Mouse (Mus musculus) spleen, adult 10 weeks (tissue): Measurements from ENCODE around the gene Npb. TPM values are rescaled to one million over a fixed set of nuclear protein-coding genes. Genes with fewer than 3 reads are reported as not detected.

Experiments used
- polyA plus RNA-seq: library from polyadenylated mRNA; stranded (reverse); fragments of 350-450 nt; fragmentation: Illumina TruSeq; extraction: RNeasy Lipid Tissue Mini Kit (QIAGEN cat#74804); gene quantifications from one replicate; pipeline ENCODE4 v1.2.3, GENCODE M21; 2015; ENCODE audit warnings: low replicate concordance; ENCODE audit not compliant: insufficient read depth

Gene Npb
- not detected for polyA plus RNA-seq

GRCm38 (mm10) chr11:120608241-120609034 is at the start of gene Npb:
Npb (plus strand) TSS chr11:120608477.

DNA sequence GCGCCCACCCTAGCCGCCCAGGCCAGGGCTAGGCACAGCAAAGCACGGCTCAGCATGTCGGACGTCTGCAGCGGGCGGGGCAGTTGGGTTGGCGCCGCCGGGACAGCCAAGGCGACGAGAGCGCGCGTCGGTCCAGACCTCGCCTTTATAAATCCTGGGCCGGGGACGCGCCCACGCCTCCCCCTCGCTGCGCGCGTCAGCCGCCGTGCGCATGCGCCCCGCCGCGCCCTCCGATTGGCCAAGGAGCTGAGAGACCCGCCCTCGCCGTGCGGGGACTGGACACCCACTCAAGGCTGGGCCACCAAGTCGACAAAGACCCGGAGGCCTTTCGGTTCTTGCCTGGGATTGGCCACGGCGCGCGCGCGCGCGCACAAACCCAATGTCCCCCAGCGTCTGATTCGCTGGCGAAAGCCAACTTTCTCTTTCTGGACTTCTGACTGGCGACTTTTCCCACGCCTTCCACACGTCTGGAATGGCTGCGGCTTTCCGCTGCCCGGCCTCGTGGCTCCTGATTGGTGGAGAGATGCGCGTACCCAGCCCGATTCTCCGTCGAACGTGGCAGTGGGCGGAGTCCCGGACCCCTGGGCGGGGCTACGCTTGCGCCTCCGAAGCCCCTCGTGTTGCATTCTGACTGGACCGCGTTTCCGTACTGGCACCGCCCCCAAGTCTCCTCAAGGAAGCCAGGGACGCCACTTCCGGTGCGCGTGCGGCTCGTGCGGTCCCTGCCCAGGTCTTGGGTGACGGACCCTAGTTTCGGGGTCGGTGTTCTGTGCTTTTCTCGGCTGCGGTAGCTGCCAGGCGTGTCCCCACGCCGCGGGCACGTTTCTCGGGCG is 35.3 kb upstream of the Npb start, which contains the start of gene P4hb:
P4hb (minus strand) TSS at position 502 of the 833 bp plus-strand sequence.

DNA sequence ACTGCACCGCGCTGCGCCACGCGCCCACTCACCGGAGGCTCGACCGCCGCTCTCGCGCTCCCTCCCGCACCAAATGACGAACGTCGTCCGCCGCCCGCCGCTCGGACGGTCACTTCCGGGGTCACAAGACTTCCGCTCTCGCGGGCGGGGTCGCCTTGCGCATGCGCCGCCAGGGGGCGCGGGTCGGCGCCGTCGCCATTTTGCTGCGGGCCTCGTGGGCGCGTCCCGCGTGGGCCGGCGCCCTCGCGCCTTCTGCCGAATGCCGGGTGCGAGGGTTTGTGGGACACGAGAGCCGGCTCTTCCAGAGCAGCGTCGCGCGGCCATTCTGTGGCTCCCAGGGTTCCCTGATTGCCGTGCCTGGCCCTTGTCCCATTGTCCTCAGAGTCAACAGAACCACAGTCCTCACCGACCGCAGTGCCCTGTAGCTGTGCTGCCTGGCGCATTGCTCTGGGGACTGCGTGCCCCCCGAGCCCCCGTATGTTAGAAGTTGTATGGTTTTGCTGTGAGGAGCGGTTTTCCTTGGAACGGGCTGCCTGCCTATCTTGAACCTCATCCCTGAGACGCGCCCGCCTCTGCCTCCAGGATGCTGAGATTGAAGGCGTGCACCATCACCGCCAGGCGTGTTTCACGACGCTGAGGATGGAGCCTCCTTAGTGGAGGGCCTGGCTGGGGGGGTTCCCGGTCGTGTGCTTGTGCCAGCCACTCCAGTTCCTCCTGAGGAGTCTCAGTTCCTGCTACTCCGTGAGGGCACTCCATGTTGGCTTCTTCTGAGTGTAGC is 26.6 kb upstream of the Npb start, which contains the start of gene Arhgdia:
Arhgdia (minus strand) TSS at position 135 of the 778 bp plus-strand sequence.

DNA sequence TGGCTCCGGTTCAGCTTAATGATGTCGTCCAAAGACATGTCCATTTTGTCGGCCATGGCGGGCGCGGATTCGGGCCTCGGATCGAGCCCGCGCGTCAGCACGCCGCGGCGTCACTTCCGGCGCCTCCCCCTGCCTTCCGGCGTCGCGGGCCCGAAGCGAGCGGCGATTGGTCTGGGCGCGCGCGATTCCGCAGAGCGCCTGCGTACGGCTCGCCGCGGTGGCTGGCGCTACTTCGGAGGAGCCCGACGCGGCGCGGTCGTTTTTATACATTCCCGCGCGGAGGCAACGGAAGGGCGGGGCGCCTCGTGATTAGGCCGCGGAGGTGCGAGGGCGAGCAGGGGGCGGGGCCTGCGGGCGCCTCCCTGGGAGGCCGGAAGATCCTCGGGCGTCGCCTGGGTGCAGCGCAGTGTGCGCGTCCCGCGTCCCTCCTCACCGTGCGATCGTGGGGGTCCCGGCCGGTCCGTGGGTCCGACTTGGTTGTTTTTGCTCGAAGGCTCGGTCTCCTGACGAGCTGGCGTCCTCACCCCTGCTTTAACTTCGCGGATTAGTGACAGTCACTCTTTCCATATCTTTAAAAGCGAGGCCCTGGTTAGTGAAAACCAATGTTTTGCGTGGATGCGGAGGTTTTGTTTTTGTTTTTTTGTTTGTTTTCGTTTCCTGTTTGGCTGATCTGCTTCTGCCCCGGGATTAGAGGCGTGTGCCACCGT is 9.8 kb upstream of the Npb start, which contains the start of the genes Alyref and Anapc11:
Alyref (minus strand) TSS at position 83 of the 707 bp plus-strand sequence.
Anapc11 (plus strand) TSS at position 139 of the 707 bp plus-strand sequence.

GRCm38 (mm10) chr11:120617519-120618112 is 9.3 kb downstream of the Npb start, which contains the start of gene Pcyt2:
Pcyt2 (minus strand) TSS chr11:120617936.

DNA sequence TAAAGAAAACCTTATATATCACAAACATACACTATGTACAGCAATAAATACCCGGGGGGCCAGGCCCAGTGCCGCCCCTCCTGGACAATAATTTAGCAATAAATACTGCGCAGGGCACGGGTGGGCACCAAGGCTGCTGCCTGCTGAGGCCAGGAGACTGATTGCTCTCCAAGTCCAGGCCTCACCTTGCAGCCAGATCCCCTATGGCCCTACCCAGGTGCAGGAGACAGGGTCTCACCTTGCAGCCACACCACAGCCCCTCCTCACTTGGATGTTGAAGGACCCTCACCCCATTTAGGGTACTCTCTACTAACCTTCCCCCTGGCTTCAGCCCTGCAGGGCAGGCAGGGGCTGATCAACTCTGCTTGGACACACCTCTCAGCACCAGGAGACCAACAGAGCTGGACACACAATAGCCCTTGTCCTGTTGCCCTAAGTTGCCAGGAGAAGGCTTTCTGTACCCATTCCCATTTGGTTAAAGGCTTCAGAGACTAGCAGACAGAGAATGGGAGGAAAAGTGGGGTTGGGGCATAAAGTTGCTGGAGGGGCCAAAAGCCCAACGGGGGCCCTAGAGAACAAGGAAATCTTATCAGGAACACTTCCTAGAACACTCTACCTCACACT is 17.0 kb downstream of the Npb start, which contains the start of gene Sirt7:
Sirt7 (minus strand) TSS at position 89 of the 624 bp plus-strand sequence.

GRCm38 (mm10) chr11:120633520-120634343 is 25.5 kb downstream of the Npb start, which contains the start of gene Mafg:
Mafg (minus strand) TSS chr11:120633600.

DNA sequence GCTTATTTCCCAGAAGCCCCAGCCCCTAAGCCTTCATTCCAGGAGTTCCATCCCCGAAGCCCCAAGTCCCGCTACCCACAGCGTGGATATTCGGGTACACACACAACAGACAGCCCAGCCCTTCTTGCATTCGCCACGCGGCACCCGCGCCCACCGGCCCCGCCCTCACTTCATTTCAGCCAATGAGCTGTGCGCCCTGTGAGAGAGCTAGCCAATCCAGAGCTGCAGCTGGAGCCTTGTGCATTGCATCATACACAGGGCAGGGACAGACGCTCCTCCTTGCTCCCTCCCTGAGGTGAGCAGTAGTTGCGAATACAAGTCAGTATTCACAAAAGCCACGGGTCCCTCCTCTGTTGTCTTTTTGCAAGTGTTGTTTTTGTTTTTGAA is 35.3 kb downstream of the Npb start, which contains the start of gene Pycr1:
Pycr1 (minus strand) TSS at position 169 of the 387 bp plus-strand sequence.

DNA sequence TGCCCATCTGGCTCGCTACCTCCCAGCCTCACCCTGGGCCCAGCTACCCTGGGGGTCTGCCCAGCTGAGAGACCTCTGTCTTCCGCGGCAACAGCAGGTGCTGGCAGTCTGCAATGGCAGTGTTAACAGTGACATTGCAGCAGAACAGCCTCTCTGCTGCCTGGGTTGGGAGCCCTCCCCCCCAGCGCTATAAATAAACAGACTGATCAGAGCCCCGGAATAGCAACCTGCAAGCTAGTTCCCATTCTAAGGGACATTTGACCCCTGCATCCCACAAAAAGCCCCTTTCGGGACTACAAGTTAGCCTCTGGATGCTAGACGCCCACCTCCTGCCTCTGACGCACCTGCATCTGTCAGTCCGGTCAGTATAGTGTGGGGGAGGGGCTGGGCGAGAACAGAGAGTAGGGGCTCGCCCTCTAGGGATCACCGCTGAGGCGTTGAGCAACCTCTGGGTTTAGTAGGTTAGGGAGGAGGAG is 39.8 kb downstream of the Npb start, which contains the start of gene Myadml2:
Myadml2 (minus strand) TSS at position 158 of the 476 bp plus-strand sequence.

Other genes with a start within 250 kb of the Npb start
- gene Fscn2, start 246.9 kb upstream of the Npb start, polyA plus RNA-seq: not detected
- 1.6 TPM for gene Faap100, start 229.7 kb upstream of the Npb start, polyA plus RNA-seq
- gene Nploc4, start 170.8 kb upstream of the Npb start, polyA plus RNA-seq: 36.3 TPM
- gene Tspan10, start 165.8 kb upstream of the Npb start, polyA plus RNA-seq: 2.7 TPM
- 0.39 TPM for gene Pde6g, start 155.0 kb upstream of the Npb start, polyA plus RNA-seq
- gene Oxld1, start 150.4 kb upstream of the Npb start, polyA plus RNA-seq: 4.1 TPM
- gene Ccdc137, start 150.4 kb upstream of the Npb start, polyA plus RNA-seq: 39.8 TPM
- gene Arl16, start 140.9 kb upstream of the Npb start, polyA plus RNA-seq: 23.9 TPM
- gene Mrpl12, start 123.9 kb upstream of the Npb start, polyA plus RNA-seq: 16.3 TPM
- gene Slc25a10, start 116.6 kb upstream of the Npb start, polyA plus RNA-seq: 4.4 TPM
- not detected for gene Gcgr, start 77.8 kb upstream of the Npb start, polyA plus RNA-seq
- 25.6 TPM for gene Mcrip1, start 58.8 kb upstream of the Npb start, polyA plus RNA-seq
- not detected for gene Ppp1r27, start 57.3 kb upstream of the Npb start, polyA plus RNA-seq
- gene P4hb, start 35.2 kb upstream of the Npb start, polyA plus RNA-seq: 169 TPM
- gene Arhgdia, start 26.9 kb upstream of the Npb start, polyA plus RNA-seq: 169 TPM
- 65.0 TPM for gene Alyref, start 10.1 kb upstream of the Npb start, polyA plus RNA-seq
- gene Anapc11, start 10.1 kb upstream of the Npb start, polyA plus RNA-seq: 30.2 TPM
- gene Pcyt2, start 9.5 kb downstream of the Npb start, polyA plus RNA-seq: 42.1 TPM
- gene Sirt7, start 16.8 kb downstream of the Npb start, polyA plus RNA-seq: 70.1 TPM
- gene Mafg, start 25.1 kb downstream of the Npb start, polyA plus RNA-seq: 22.5 TPM
- 1.8 TPM for gene Pycr1, start 35.3 kb downstream of the Npb start, polyA plus RNA-seq
- 0.73 TPM for gene Myadml2, start 39.7 kb downstream of the Npb start, polyA plus RNA-seq
- not detected for gene Notum, start 52.7 kb downstream of the Npb start, polyA plus RNA-seq
- 22.3 TPM for gene Aspscr1, start 64.5 kb downstream of the Npb start, polyA plus RNA-seq
- 28.0 TPM for gene Cenpx, start 105.3 kb downstream of the Npb start, polyA plus RNA-seq
- gene Lrrc45, start 105.4 kb downstream of the Npb start, polyA plus RNA-seq: 10.3 TPM
- gene Rac3, start 113.0 kb downstream of the Npb start, polyA plus RNA-seq: 1.2 TPM
- 7.8 TPM for gene Dcxr, start 118.8 kb downstream of the Npb start, polyA plus RNA-seq
- gene Cbr2, start 123.6 kb downstream of the Npb start, polyA plus RNA-seq: 1.7 TPM
- 0.40 TPM for gene Hmga1b, start 154.3 kb downstream of the Npb start, polyA plus RNA-seq
- 9.5 TPM for gene Rfng, start 175.7 kb downstream of the Npb start, polyA plus RNA-seq
- 50.2 TPM for gene Gps1, start 175.8 kb downstream of the Npb start, polyA plus RNA-seq
- 29.3 TPM for gene Dus1l, start 187.9 kb downstream of the Npb start, polyA plus RNA-seq
- 6.7 TPM for gene Fasn, start 216.1 kb downstream of the Npb start, polyA plus RNA-seq